Mouse (Mus musculus) embryonic facial prominence, embryonic 15.5 days (tissue): ENCODE measurements around the gene Rad23b. TPM values are rescaled to one million over a fixed set of nuclear protein-coding genes. Genes with fewer than 3 reads are reported as not detected.

Source experiments
- ATAC-seq: fragments of 200-750 bp; cut with Nextera tagmentation; 2 replicates; pipeline ENCODE4 v1.8.0; 2017; ENCODE audit warnings: low read depth, moderate TSS enrichment; ENCODE audit not compliant: insufficient number of reproducible peaks, low FRiP score, low TSS enrichment
- H3K27ac ChIP-seq: fragments of 300-500 bp; sonication (generic); replicated peaks from 2 replicates; pipeline ENCODE4 v1.5.1; 2015; ENCODE audit warnings: mild to moderate bottlenecking, inconsistent platforms
- H3K27me3 ChIP-seq: fragments of 300-500 bp; sonication (generic); 2 replicates; pipeline ENCODE4 v1.6.1; 2015; ENCODE audit warnings: inconsistent platforms
- H3K36me3 ChIP-seq: fragments of 300-500 bp; sonication (generic); 2 replicates; pipeline ENCODE4 v1.6.1; 2015; ENCODE audit warnings: mild to moderate bottlenecking, inconsistent platforms
- H3K4me1 ChIP-seq: fragments of 300-500 bp; sonication (generic); 2 replicates; pipeline ENCODE4 v1.6.1; 2015; ENCODE audit warnings: inconsistent platforms
- H3K4me2 ChIP-seq: fragments of 300-500 bp; sonication (generic); replicated peaks from 2 replicates; pipeline ENCODE4 v1.6.1; 2015; ENCODE audit warnings: mild to moderate bottlenecking, inconsistent platforms
- H3K4me3 ChIP-seq: fragments of 300-500 bp; sonication (generic); replicated peaks from 2 replicates; pipeline ENCODE4 v1.5.1; 2015; ENCODE audit warnings: mild to moderate bottlenecking, inconsistent platforms
- H3K9ac ChIP-seq: fragments of 300-500 bp; sonication (generic); 2 replicates; pipeline ENCODE4 v1.6.1; 2015; ENCODE audit warnings: inconsistent platforms
- H3K9me3 ChIP-seq: fragments of 300-500 bp; sonication (generic); replicated peaks from 2 replicates; pipeline ENCODE4 v1.6.1; 2016; ENCODE audit warnings: inconsistent platforms
- WGBS: fragments of 180-500 bp; shearing (Covaris S2); methylation state at CpG from one replicate; pipeline ENCODE4 v1.1.7; 2015; 5-methylcytosine and 5-hydroxymethylcytosine counted together
- polyA plus RNA-seq: library from polyadenylated mRNA; unstranded; fragments of >200 nt; fragmentation: Nextera tagmentation; extraction: Ambion mirVana; gene quantifications from 2 replicates; pipeline ENCODE4 v1.2.1, GENCODE M21; 2015

Rad23b gene
- polyA plus RNA-seq, 1 experiment from 2014 or later: 95.7 TPM

DNA sequence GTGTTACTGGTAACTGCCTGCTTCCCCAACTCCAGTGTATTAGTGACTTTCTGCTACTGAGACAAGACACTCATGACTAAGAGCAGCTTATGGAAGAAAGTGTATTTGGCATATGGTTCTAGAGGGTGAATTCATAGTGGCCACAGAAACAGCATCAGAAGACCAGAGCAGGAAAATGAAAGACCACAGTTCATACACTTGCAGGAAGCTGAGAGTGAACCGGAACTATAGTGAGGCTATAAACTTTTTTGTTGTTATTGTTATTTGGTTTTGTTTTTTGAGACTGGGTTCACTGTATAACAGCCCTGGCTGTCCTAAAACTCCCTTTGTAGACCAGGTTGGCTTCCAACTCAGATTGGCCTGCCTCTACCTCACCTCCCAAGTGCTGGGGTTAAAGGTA lies 6.0 kb downstream of the Rad23b start:
- H3K4me1 ChIP-seq: peaks cover 16% of the 10 kb centered on the region
- H3K36me3 ChIP-seq: no peaks in the 10 kb centered on the region
- no peak overlapping the region for H3K27ac ChIP-seq
- 92% methylated on average over 1 of the region's 1 CpGs for WGBS
- no peaks in the 10 kb centered on the region for H3K27me3 ChIP-seq
- no peak overlapping the region for H3K9ac ChIP-seq
- no peak overlapping the region for H3K4me3 ChIP-seq
- no peak overlapping the region for H3K4me2 ChIP-seq
- H3K9me3 ChIP-seq: no peaks in the 10 kb centered on the region
- no peak for ATAC-seq

GRCm38 (mm10) chr4:55356726-55357125 lies 6.9 kb downstream of the Rad23b start:
- Histone ChIP-seq H3K36me3 (no peaks in the 10 kb centered on the region), H3K9me3 (no peaks in the 10 kb centered on the region), H3K4me2 (no peak overlapping the region), H3K27me3 (no peaks in the 10 kb centered on the region), H3K4me1 (peaks cover 14% of the 10 kb centered on the region), H3K4me3 (no peak overlapping the region), H3K9ac (no peak overlapping the region), H3K27ac (no peak overlapping the region)
- 74% methylated on average over 3 of the region's 3 CpGs for WGBS
- ATAC-seq: no peak

DNA sequence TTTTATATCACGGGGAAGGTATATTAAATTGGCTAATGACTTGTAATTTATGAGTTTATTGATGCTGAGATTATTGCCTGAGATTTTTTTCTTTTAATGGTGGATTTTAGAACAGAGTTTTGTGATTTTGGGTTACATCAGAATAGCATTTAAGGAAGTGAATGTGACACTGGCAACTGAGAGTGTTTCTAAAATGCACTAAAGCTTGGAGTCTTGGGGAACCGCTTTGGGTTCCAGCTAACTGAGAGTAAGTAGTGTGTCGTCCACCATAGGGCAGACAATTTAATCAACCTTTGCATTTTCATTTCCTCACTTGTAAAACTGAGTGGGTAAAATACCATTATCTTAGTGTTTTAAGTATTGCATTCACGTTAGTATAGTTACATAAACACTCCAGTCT lies 14.0 kb downstream of the Rad23b start:
- Histone ChIP-seq H3K9ac (no peak overlapping the region), H3K4me2 (no peak overlapping the region), H3K27me3 (no peaks in the 10 kb centered on the region), H3K4me3 (no peak overlapping the region), H3K4me1 (no peaks in the 10 kb centered on the region), H3K9me3 (no peaks in the 10 kb centered on the region), H3K27ac (no peak overlapping the region), H3K36me3 (peaks cover 6% of the 10 kb centered on the region; the same call in 1 of the 2 replicates)
- WGBS: 96% methylated on average over 4 of the region's 4 CpGs
- ATAC-seq: no peak

DNA sequence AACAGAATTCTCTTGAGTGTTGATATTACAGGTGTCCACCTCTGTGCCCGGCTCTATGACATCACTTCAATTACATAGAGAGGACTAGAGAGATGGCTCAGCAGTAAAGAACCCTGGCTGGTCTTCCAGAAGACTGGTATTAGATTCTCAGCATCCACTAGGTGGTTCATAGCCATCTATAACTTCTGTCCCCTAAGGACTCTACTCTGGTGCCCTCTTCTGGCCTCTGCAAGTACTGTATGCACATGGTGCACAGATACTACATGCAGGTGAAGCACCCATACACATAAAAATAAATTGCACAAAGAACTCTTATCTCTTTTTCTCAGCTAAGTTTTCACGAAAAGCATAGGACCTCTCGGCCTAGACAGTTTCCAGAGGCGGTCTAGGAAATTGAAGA lies 14.5 kb downstream of the Rad23b start:
- H3K9ac ChIP-seq: no peak overlapping the region
- 96% methylated on average over 4 of the region's 4 CpGs for whole genome bisulfite sequencing

DNA sequence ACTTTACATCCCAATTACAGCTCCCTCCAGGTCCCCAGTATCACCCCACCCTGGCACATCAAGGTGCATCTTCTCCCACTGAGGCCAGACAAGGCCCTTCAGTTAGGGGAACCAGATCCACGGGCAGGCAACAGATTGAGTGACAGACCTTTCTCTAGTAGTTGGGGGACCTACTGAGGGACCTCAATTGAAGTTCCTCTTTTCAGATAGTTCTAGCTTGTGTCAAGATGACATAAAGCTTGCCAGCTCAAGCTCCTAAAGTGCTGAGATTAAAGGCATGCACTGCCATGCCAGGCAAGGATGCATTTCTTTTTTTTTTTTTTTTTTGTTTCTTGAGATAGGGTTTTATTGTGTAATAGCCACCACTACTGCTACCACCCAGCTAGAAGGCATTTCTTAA lies 16.2 kb downstream of the Rad23b start:
- Histone ChIP-seq H3K4me2 (no peak overlapping the region), H3K9ac (no peak overlapping the region), H3K4me3 (no peak overlapping the region), H3K27me3 (no peaks in the 10 kb centered on the region), H3K9me3 (no peaks in the 10 kb centered on the region), H3K4me1 (no peaks in the 10 kb centered on the region), H3K36me3 (peaks cover 18% of the 10 kb centered on the region), H3K27ac (no peak overlapping the region)
- WGBS: 49% methylated on average over 1 of the region's 1 CpGs
- no peak for ATAC-seq

More for the DNA sequence above, 14.5 kb downstream of the Rad23b start:
- Histone ChIP-seq H3K9me3 (no peaks in the 10 kb centered on the region), H3K4me1 (no peaks in the 10 kb centered on the region), H3K4me3 (no peak overlapping the region), H3K27me3 (no peaks in the 10 kb centered on the region), H3K27ac (no peak overlapping the region), H3K36me3 (peaks cover 10% of the 10 kb centered on the region; the same call in 1 of the 2 replicates), H3K4me2 (no peak overlapping the region)
- ATAC-seq: no peak

GRCm38 (mm10) chr4:55370127-55370526 lies 20.3 kb downstream of the Rad23b start:
- H3K4me1 ChIP-seq: no peaks in the 10 kb centered on the region
- H3K9me3 ChIP-seq: no peaks in the 10 kb centered on the region
- H3K4me3 ChIP-seq: no peak overlapping the region
- ATAC-seq: no peak
- H3K27ac ChIP-seq: no peak overlapping the region
- no peaks in the 10 kb centered on the region for H3K27me3 ChIP-seq
- 93% methylated on average over 3 of the region's 3 CpGs for WGBS
- no peak overlapping the region for H3K9ac ChIP-seq
- no peak overlapping the region for H3K4me2 ChIP-seq
- H3K36me3 ChIP-seq: peaks cover 24% of the 10 kb centered on the region

DNA sequence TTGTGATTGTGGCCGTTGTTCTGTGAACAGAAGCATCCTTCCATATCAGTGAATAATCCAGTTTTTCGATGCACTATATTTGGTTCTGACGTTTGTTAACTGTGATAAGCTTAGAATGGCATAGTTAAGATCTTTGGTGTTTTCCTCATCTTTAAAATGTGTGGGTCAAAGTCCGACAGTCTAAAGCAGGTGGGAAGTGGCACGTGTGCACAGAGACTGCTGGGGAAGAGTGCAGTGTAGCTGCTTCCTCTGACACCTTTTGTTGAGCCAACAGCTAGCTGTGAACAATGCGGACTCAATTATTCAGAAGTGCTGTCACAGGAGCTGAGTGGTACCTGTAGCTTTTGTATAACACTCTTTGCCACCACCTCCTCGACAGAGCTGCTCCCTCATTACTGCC lies 21.5 kb downstream of the Rad23b start:
- H3K9ac ChIP-seq: no peak overlapping the region
- H3K27me3 ChIP-seq: no peaks in the 10 kb centered on the region
- peaks cover 24% of the 10 kb centered on the region for H3K36me3 ChIP-seq
- no peak overlapping the region for H3K27ac ChIP-seq
- no peaks in the 10 kb centered on the region for H3K4me1 ChIP-seq
- no peaks in the 10 kb centered on the region for H3K9me3 ChIP-seq
- H3K4me3 ChIP-seq: no peak overlapping the region
- 85% methylated on average over 7 of the region's 7 CpGs for WGBS
- no peak overlapping the region for H3K4me2 ChIP-seq
- ATAC-seq: no peak

DNA sequence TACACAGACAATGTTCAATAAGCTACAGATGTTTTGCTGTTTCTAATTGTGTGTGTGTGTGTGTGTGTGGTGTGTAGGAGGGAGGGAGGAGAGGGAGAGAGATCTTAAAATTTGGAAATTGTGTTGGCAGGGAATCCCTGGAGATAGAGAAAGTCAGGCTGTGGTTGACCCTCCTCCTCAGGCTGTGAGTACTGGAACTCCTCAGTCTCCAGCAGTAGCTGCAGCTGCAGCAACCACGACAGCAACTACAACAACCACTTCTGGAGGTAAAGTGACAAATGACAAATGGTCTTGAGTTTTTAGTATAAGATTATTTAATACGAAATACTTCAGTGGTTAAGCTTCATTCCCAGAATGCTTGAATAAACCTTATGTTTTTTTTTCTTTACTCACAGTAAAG lies 32.5 kb downstream of the Rad23b start:
- peaks cover 83% of the 10 kb centered on the region for H3K36me3 ChIP-seq

GRCm38 (mm10) chr4:55386768-55387167 lies 36.9 kb downstream of the Rad23b start:
- Histone ChIP-seq H3K4me3 (no peak overlapping the region), H3K4me2 (no peak overlapping the region), H3K4me1 (no peaks in the 10 kb centered on the region), H3K9me3 (no peaks in the 10 kb centered on the region), H3K27me3 (no peaks in the 10 kb centered on the region), H3K36me3 (peaks cover 56% of the 10 kb centered on the region), H3K9ac (no peak overlapping the region), H3K27ac (no peak overlapping the region)
- no peak for ATAC-seq
- WGBS: 79% methylated on average over 2 of the region's 2 CpGs

More for the DNA sequence above, 32.5 kb downstream of the Rad23b start:
- 71% methylated on average over 2 of the region's 2 CpGs for WGBS
- no peak overlapping the region for H3K4me2 ChIP-seq
- no peak overlapping the region for H3K4me3 ChIP-seq
- no peak overlapping the region for H3K9ac ChIP-seq
- no peaks in the 10 kb centered on the region for H3K27me3 ChIP-seq
- no peak for ATAC-seq
- no peaks in the 10 kb centered on the region for H3K9me3 ChIP-seq
- no peak overlapping the region for H3K27ac ChIP-seq
- H3K4me1 ChIP-seq: no peaks in the 10 kb centered on the region

DNA sequence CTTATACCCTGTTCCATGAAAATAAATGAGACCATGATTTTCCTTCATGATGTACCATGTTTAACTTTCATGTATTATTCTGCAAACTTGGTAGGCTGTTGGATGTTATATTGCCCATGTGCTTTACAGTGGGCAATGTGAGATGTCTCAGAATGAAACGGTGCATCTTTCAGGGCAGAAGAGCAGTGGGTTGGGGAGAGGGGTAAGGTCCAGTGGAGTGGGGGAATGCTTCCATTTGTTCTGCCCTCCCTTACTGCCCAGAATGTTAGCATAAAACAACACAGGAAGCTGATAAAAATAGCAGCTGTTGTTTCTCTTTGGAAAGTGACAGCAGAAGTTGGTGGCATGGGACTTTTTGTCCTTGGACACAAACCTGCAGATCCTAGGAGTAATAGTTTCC lies 41.6 kb downstream of the Rad23b start:
- no peak for ATAC-seq
- Histone ChIP-seq H3K4me2 (no peak overlapping the region), H3K4me3 (no peak overlapping the region), H3K9ac (no peak overlapping the region), H3K9me3 (no peaks in the 10 kb centered on the region), H3K27me3 (no peaks in the 10 kb centered on the region), H3K27ac (no peak overlapping the region), H3K36me3 (peaks cover 15% of the 10 kb centered on the region), H3K4me1 (no peaks in the 10 kb centered on the region)
- WGBS: 75% methylated on average over 1 of the region's 1 CpGs

DNA sequence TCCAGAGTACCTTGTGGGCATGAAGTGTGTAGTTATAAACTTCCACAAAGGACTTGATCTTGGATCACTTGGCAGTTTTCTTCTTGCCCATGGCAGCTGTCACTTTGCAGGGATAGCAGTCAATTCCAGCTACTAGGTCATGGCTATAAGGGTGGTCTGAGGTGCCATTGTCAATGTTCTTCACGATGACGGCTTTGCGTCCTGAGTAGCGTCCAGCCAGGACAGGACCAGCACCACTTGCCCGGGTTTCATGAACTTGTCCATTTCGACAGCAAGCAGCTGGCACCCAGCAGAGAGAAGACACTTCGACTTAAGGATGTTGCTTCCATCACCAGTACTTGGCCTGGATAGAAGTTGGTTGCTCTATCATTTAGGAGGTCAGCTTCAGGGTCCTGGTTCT lies 42.6 kb downstream of the Rad23b start:
- no peak for ATAC-seq
- H3K36me3 ChIP-seq: peaks cover 9% of the 10 kb centered on the region
- H3K4me3 ChIP-seq: no peak overlapping the region
- no peaks in the 10 kb centered on the region for H3K9me3 ChIP-seq
- H3K27ac ChIP-seq: no peak overlapping the region
- H3K27me3 ChIP-seq: no peaks in the 10 kb centered on the region
- WGBS: 95% methylated on average over 7 of the region's 7 CpGs
- H3K4me1 ChIP-seq: no peaks in the 10 kb centered on the region
- H3K4me2 ChIP-seq: no peak overlapping the region
- no peak overlapping the region for H3K9ac ChIP-seq

GRCm38 (mm10) chr4:55397911-55398762 lies 48.3 kb downstream of the Rad23b start:
- H3K4me2 ChIP-seq: no peak overlapping the region
- H3K36me3 ChIP-seq: no peaks in the 10 kb centered on the region
- H3K27ac ChIP-seq: no peak overlapping the region

More at GRCm38 (mm10) chr4:55397911-55398762, 48.3 kb downstream of the Rad23b start:
- WGBS: 32% methylated on average over 17 of the region's 17 CpGs
- Histone ChIP-seq H3K4me1 (peaks cover 4% of the 10 kb centered on the region; the same call in 1 of the 2 replicates), H3K9me3 (no peaks in the 10 kb centered on the region), H3K9ac (no peak overlapping the region), H3K27me3 (no peaks in the 10 kb centered on the region), H3K4me3 (no peak overlapping the region)
- no peak for ATAC-seq
